In the genomic region with DNA sequence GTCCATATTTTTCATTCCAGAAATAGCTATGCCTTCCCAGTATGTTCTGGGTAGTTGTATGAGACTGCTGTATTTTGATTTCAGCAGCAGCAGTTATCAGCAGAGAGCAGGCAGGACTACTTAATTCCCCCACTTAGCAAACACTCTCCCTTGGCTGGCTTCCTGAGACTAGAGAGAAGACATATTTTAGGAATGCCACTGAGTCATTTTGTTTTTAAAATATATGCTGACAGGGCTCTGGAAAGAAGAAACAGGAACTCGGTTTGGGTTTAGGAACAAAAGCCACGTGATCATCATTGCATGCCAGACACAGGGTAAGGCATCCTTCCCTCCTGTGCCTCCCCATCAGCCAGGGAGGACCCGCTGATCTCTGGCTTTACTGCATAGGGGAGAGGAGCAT, we compare ENCODE assay signal across 12 mouse cellular contexts. TPM values are rescaled to one million over a fixed set of nuclear protein-coding genes. Genes with fewer than 3 reads are reported as not detected.
DNase-seq lines count a peak whose midpoint lies in the region; ATAC-seq and TF ChIP-seq lines count a peak whose summit lies in the region.
"Had no signal": no experiment of that assay in that cellular context is flagged by ENCODE, and none has a peak within 500 bp of the region (broad histone marks: within the 10 kb centered on the region; RNA-seq: fewer than 3 reads in every experiment).

No protein-coding gene starts in this region.

- peaks cover 31% of the 10 kb centered on the region for H3K4me1 ChIP-seq in heart, embryonic 15.5 days (replicated peaks)
- H3K4me1 ChIP-seq in hindbrain, postnatal 0 days (ENCODE audit: insufficient read depth, low read length) = no peaks in the 10 kb centered on the region
- no peaks in the 10 kb centered on the region for H3K4me1 ChIP-seq in hindbrain, embryonic 13.5 days (replicated peaks)
- H3K4me1 ChIP-seq: neural tube, embryonic 12.5 days had no signal

- H3K27me3 ChIP-seq in heart, embryonic 15.5 days = no peaks in the 10 kb centered on the region
- no peaks in the 10 kb centered on the region for H3K27me3 ChIP-seq in hindbrain, postnatal 0 days (ENCODE audit: insufficient read depth, low read length)
- H3K27me3 ChIP-seq in hindbrain, embryonic 13.5 days = no peaks in the 10 kb centered on the region
- H3K27me3 ChIP-seq: neural tube, embryonic 12.5 days had no signal

- H3K9ac ChIP-seq in heart, embryonic 15.5 days = no peak overlapping the region
- H3K9ac ChIP-seq in hindbrain, postnatal 0 days (replicated peaks; ENCODE audit: low read length) = no peak overlapping the region
- no peak overlapping the region for H3K9ac ChIP-seq in hindbrain, embryonic 13.5 days
- H3K9ac ChIP-seq: liver, embryonic 14.5 days; neural tube, embryonic 12.5 days had no signal

- peak; percentile 85 for ATAC-seq in heart, embryonic 15.5 days (replicated peaks; ENCODE audit: insufficient number of reproducible peaks, insufficient read depth, low FRiP score, low read depth)
- ATAC-seq in hindbrain, postnatal 0 days = no peak
- no peak for ATAC-seq in hindbrain, embryonic 13.5 days (ENCODE audit: low FRiP score)

- no peaks in the 10 kb centered on the region for H3K36me3 ChIP-seq in heart, embryonic 15.5 days
- H3K36me3 ChIP-seq in hindbrain, postnatal 0 days (ENCODE audit: insufficient read depth, low read length) = no peaks in the 10 kb centered on the region
- no peaks in the 10 kb centered on the region for H3K36me3 ChIP-seq in hindbrain, embryonic 13.5 days
- H3K36me3 ChIP-seq: neural tube, embryonic 12.5 days had no signal

- H3K4me2 ChIP-seq in heart, embryonic 15.5 days = peak overlapping the region; percentile 11; the same call in 1 of the 2 replicates
- H3K4me2 ChIP-seq in hindbrain, postnatal 0 days (ENCODE audit: low read depth, low read length) = no peak overlapping the region
- no peak overlapping the region for H3K4me2 ChIP-seq in hindbrain, embryonic 13.5 days
- H3K4me2 ChIP-seq: neural tube, embryonic 12.5 days had no signal

- peak overlapping the region; percentile 88 for H3K27ac ChIP-seq in heart, embryonic 15.5 days
- no peak overlapping the region for H3K27ac ChIP-seq in hindbrain, postnatal 0 days
- no peak overlapping the region for H3K27ac ChIP-seq in hindbrain, embryonic 13.5 days
- H3K27ac ChIP-seq: layer of hippocampus, adult 2 months; liver, embryonic 14.5 days; neural tube, embryonic 12.5 days had no signal

- H3K4me3 ChIP-seq in heart, embryonic 15.5 days = no peak overlapping the region
- H3K4me3 ChIP-seq in hindbrain, postnatal 0 days (ENCODE audit: low read length) = no peak overlapping the region
- no peak overlapping the region for H3K4me3 ChIP-seq in hindbrain, embryonic 13.5 days
- H3K4me3 ChIP-seq: layer of hippocampus, adult 2 months; neural tube, embryonic 12.5 days had no signal

- no peak for TF ChIP-seq CTCF in hindbrain, postnatal 0 days (IDR thresholded peaks at IDR 0.05; ENCODE audit: low read depth)

- DNase-seq in frontal cortex, postnatal 36 days (ENCODE audit: low spot score in 2 of 2) = peak; percentile 25 to 29
- DNase-seq in frontal cortex, postnatal 10 days (ENCODE audit: low spot score in 2 of 2) = no peak
- DNase-seq in Muller cell, postnatal 12 days (ENCODE audit: inconsistent ontology term) = peak; percentile 22
- DNase-seq in lung, postnatal 36 days = peak; percentile 31
- DNase-seq in hindbrain, postnatal 0 days (ENCODE audit: low spot score) = no peak
- DNase-seq in embryo, embryonic 9.5 days (ENCODE audit: extremely low spot score) = no peak

- 11% methylated on average over 3 of the region's 3 CpGs for WGBS in heart, embryonic 15.5 days
- WGBS in hindbrain, postnatal 0 days = 77% methylated on average over 3 of the region's 3 CpGs
- WGBS in hindbrain, embryonic 13.5 days = 73% methylated on average over 3 of the region's 3 CpGs

- no peaks in the 10 kb centered on the region for H3K9me3 ChIP-seq in heart, embryonic 15.5 days (replicated peaks)
- H3K9me3 ChIP-seq in hindbrain, postnatal 0 days (ENCODE audit: low read length) = no peaks in the 10 kb centered on the region
- H3K9me3 ChIP-seq in hindbrain, embryonic 13.5 days = no peaks in the 10 kb centered on the region
- H3K9me3 ChIP-seq: neural tube, embryonic 12.5 days had no signal

RNA-seq across cellular contexts. Expression of gene Gm10181, which starts 13.2 kb away (rescaled TPM):
- not detected in 2 replicates for polyA plus RNA-seq in heart, embryonic 15.5 days (2015; fragmentation: Nextera tagmentation; extraction: Ambion mirVana)
- total RNA-seq in hindbrain, postnatal 0 days (2014; rRNA removed) = not detected in 2 replicates
- polyA plus RNA-seq in hindbrain, postnatal 0 days (2015; fragmentation: Nextera tagmentation; extraction: Ambion mirVana) = not detected in 2 replicates
- polyA plus RNA-seq in hindbrain, embryonic 13.5 days (2015; fragmentation: Nextera tagmentation; extraction: Ambion mirVana) = not detected in 2 replicates
- total RNA-seq: heart, postnatal 36 days; layer of hippocampus, adult 2 months had no signal
- polyA plus RNA-seq: liver, embryonic 14.5 days; neural tube, embryonic 12.5 days had no signal

Comparison
In these comparisons a context has a peak if more than half of its experiments do, and no peak if none do; other contexts are left out.
1. DNase-seq: peak in frontal cortex, postnatal 36 days (2 of 2), Muller cell, postnatal 12 days (single experiment) and lung, postnatal 36 days (single experiment); none in frontal cortex, postnatal 10 days (0 of 2), hindbrain, postnatal 0 days (single experiment) and embryo, embryonic 9.5 days (single experiment).